Mouse (Mus musculus) hindbrain, embryonic 11.5 days (tissue): ENCODE results near the gene Gm26558. TPM values are rescaled to one million over a fixed set of nuclear protein-coding genes. Genes with fewer than 3 reads are reported as not detected.

ENCODE experiments used
- ATAC-seq: fragments of 200-750 bp; cut with Nextera tagmentation; 2 replicates; pipeline ENCODE4 v1.8.0; 2017; ENCODE audit warnings: mild to moderate bottlenecking, moderate TSS enrichment, moderate library complexity; ENCODE audit not compliant: low FRiP score
- DNase-seq: peaks from one replicate; pipeline ENCODE4 v3.0.0-alpha.2; 2015; ENCODE audit warnings: low spot score
- H3K27ac ChIP-seq: fragments of 300-500 bp; sonication (generic); 2 replicates; pipeline ENCODE4 v1.5.1; 2014; ENCODE audit warnings: mild to moderate bottlenecking, low read depth, low read length
- H3K27me3 ChIP-seq: fragments of 300-500 bp; sonication (generic); 2 replicates; pipeline ENCODE4 v1.6.1; 2014; ENCODE audit warnings: mild to moderate bottlenecking, low read length, moderate library complexity, mixed read lengths; ENCODE audit not compliant: control insufficient read depth, insufficient read depth
- H3K36me3 ChIP-seq: fragments of 300-500 bp; sonication (generic); 2 replicates; pipeline ENCODE4 v1.6.1; 2014; ENCODE audit warnings: mild to moderate bottlenecking, low read length, moderate library complexity, mixed read lengths; ENCODE audit not compliant: control insufficient read depth, insufficient read depth
- H3K4me1 ChIP-seq: fragments of 300-500 bp; sonication (generic); replicated peaks from 2 replicates; pipeline ENCODE4 v1.6.1; 2014; ENCODE audit warnings: low read length, mixed read lengths; ENCODE audit not compliant: control insufficient read depth, insufficient read depth
- H3K4me2 ChIP-seq: fragments of 300-500 bp; sonication (generic); replicated peaks from 2 replicates; pipeline ENCODE4 v1.6.1; 2014; ENCODE audit warnings: mild to moderate bottlenecking, low read depth, low read length
- H3K4me3 ChIP-seq: fragments of 300-500 bp; sonication (generic); 2 replicates; pipeline ENCODE4 v1.5.1; 2014; ENCODE audit warnings: low read depth, low read length
- H3K9ac ChIP-seq: fragments of 300-500 bp; sonication (generic); 2 replicates; pipeline ENCODE4 v1.6.1; 2014; ENCODE audit warnings: low read depth, low read length
- H3K9me3 ChIP-seq: fragments of 300-500 bp; sonication (generic); 2 replicates; pipeline ENCODE4 v1.6.1; 2016; ENCODE audit warnings: low read length; ENCODE audit not compliant: control insufficient read depth
- WGBS: fragments of 180-500 bp; shearing (Covaris S2); extraction: QIAGEN DNeasy Blood & Tissue Kit; methylation state at CpG from one replicate; pipeline ENCODE4 v1.1.7; 2014; 5-methylcytosine and 5-hydroxymethylcytosine counted together
- polyA plus RNA-seq: library from polyadenylated mRNA; unstranded; fragments of >200 nt; fragmentation: Nextera tagmentation; extraction: Ambion mirVana; gene quantifications from 2 replicates; pipeline ENCODE4 v1.2.1, GENCODE M21; 2014

Gene Gm26558
- 3.6 and 4.3 TPM in 2 replicates for polyA plus RNA-seq

GRCm38 (mm10) chr2:70661715-70662495, at the start of gene Gm26558:
TSS of gene Gm26558 (minus strand) at chr2:70662108.
- H3K27ac ChIP-seq, result peak within 1 kb of the TSS; percentile 74
- DNase-seq (no peak), ATAC-seq (peak; percentile 89)
- H3K36me3 ChIP-seq, result no peaks in the 10 kb centered on the region
- H3K9ac ChIP-seq, result peak within 1 kb of the TSS; percentile 80
- under 1% methylated on average over 48 of the region's 54 CpGs for WGBS
- no peaks in the 10 kb centered on the region for H3K4me1 ChIP-seq
- no peaks in the 10 kb centered on the region for H3K27me3 ChIP-seq
- peak within 1 kb of the TSS; percentile 53 for H3K4me2 ChIP-seq
- peak within 1 kb of the TSS; percentile 88 for H3K4me3 ChIP-seq
- no peaks in the 10 kb centered on the region for H3K9me3 ChIP-seq

DNA sequence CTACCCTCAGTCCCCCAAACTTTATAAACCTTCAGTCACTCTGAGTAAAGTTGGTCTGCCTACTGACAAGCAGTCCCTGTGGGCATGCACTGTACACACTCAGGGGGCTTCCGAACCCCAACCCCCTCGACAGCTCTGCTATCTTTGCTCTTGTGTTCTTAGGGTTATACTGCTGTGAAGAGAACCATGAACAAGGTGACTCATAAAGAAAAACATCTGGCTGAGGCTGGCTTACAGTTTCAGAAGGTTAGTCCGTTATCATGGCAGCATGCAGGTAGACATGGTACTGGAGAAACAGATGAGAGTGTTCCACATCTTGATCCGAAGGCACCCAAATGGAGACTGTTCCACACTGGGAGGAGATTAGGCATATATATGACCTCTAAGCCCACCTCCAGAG, 49.0 kb upstream of the Gm26558 start:
- no peaks in the 10 kb centered on the region for H3K9me3 ChIP-seq
- H3K36me3 ChIP-seq, result peaks cover 8% of the 10 kb centered on the region; the same call in 1 of the 2 replicates
- no peak for DNase-seq
- no peak overlapping the region for H3K27ac ChIP-seq
- no peak overlapping the region for H3K4me2 ChIP-seq
- 94% methylated on average over 4 of the region's 4 CpGs for WGBS
- H3K9ac ChIP-seq, result no peak overlapping the region
- H3K4me1 ChIP-seq, result no peaks in the 10 kb centered on the region
- H3K27me3 ChIP-seq, result no peaks in the 10 kb centered on the region
- no peak for ATAC-seq
- H3K4me3 ChIP-seq, result no peak overlapping the region

GRCm38 (mm10) chr2:70710236-70710635, 48.3 kb upstream of the Gm26558 start:
- WGBS, result 96% methylated on average over 7 of the region's 7 CpGs
- no peaks in the 10 kb centered on the region for H3K9me3 ChIP-seq
- H3K4me3 ChIP-seq, result no peak overlapping the region
- H3K36me3 ChIP-seq, result peaks cover 8% of the 10 kb centered on the region; the same call in 1 of the 2 replicates
- H3K27ac ChIP-seq, result no peak overlapping the region
- no peaks in the 10 kb centered on the region for H3K4me1 ChIP-seq
- no peak overlapping the region for H3K4me2 ChIP-seq
- H3K9ac ChIP-seq, result no peak overlapping the region
- no peak for DNase-seq
- no peak for ATAC-seq
- no peaks in the 10 kb centered on the region for H3K27me3 ChIP-seq

GRCm38 (mm10) chr2:70708986-70709730, 47.2 kb upstream of the Gm26558 start:
- no peak for ATAC-seq
- H3K36me3 ChIP-seq, result peaks cover 5% of the 10 kb centered on the region; the same call in 1 of the 2 replicates
- H3K9me3 ChIP-seq, result no peaks in the 10 kb centered on the region

DNA sequence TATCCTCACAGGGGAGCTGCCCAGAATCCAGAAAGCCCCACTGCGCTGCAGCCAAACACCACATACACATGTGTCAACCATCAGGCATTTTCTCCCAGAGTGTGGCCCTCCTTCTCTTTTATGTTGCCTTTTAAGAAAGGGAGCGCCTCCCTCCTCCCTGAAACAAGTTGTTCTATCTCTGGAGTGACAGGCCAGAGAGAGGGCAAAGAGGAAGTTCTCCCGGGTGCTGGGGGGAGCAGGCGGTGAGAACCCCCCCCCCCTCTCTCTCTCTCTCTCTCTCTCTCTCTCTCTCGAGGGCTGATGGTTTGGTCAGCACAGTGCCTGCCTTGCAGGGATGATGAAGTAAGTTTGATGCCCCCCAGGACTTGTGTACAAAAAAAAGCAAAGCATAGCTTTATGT, 40.5 kb upstream of the Gm26558 start:
- Histone ChIP-seq H3K9ac (no peak overlapping the region), H3K4me3 (no peak overlapping the region), H3K27ac (no peak overlapping the region), H3K4me2 (no peak overlapping the region), H3K9me3 (no peaks in the 10 kb centered on the region), H3K4me1 (no peaks in the 10 kb centered on the region), H3K27me3 (no peaks in the 10 kb centered on the region), H3K36me3 (no peaks in the 10 kb centered on the region)
- DNase-seq (no peak), ATAC-seq (no peak)
- WGBS, result 38% methylated on average over 5 of the region's 5 CpGs

More at GRCm38 (mm10) chr2:70708986-70709730, 47.2 kb upstream of the Gm26558 start:
- DNase-seq, result no peak
- Histone ChIP-seq H3K4me2 (no peak overlapping the region), H3K4me3 (no peak overlapping the region), H3K4me1 (no peaks in the 10 kb centered on the region), H3K27ac (no peak overlapping the region), H3K9ac (no peak overlapping the region), H3K27me3 (no peaks in the 10 kb centered on the region)
- 81% methylated on average over 13 of the region's 13 CpGs for WGBS

GRCm38 (mm10) chr2:70701571-70701970, 39.7 kb upstream of the Gm26558 start:
- 75% methylated on average over 9 of the region's 9 CpGs for WGBS
- no peak for ATAC-seq
- Histone ChIP-seq H3K9ac (no peak overlapping the region), H3K4me1 (no peaks in the 10 kb centered on the region), H3K4me2 (no peak overlapping the region), H3K27me3 (no peaks in the 10 kb centered on the region), H3K27ac (no peak overlapping the region), H3K9me3 (no peaks in the 10 kb centered on the region), H3K4me3 (no peak overlapping the region), H3K36me3 (no peaks in the 10 kb centered on the region)
- no peak for DNase-seq

GRCm38 (mm10) chr2:70700851-70701250, 38.9 kb upstream of the Gm26558 start:
- no peak overlapping the region for H3K9ac ChIP-seq
- no peaks in the 10 kb centered on the region for H3K36me3 ChIP-seq
- 90% methylated on average over 3 of the region's 3 CpGs for WGBS
- DNase-seq (no peak), ATAC-seq (no peak)
- no peaks in the 10 kb centered on the region for H3K4me1 ChIP-seq
- H3K4me3 ChIP-seq, result no peak overlapping the region
- no peak overlapping the region for H3K4me2 ChIP-seq
- no peaks in the 10 kb centered on the region for H3K27me3 ChIP-seq
- H3K9me3 ChIP-seq, result no peaks in the 10 kb centered on the region
- no peak overlapping the region for H3K27ac ChIP-seq

DNA sequence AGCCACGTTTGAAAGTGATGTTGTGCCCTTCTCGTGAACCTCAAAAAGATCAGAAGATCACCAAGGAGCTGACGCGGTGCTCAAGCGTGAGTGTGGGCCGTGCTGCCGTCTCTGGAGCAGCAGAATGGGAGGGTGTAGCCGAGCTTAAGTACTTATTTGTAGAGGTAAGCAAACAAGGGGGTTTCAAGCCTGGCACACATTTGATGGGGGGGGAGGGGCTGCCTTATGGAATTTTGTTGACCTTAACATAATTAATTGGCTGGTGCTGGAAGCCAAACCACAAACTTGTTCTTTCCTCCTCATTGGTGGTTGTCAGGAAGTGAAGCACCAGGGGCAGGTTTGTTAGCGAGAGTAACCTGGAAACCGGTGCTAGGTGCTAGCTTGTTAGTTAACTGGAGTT, 33.8 kb upstream of the Gm26558 start:
- no peak overlapping the region for H3K4me2 ChIP-seq
- DNase-seq, result no peak
- H3K4me3 ChIP-seq, result no peak overlapping the region
- 94% methylated on average over 10 of the region's 10 CpGs for WGBS
- no peaks in the 10 kb centered on the region for H3K9me3 ChIP-seq
- no peaks in the 10 kb centered on the region for H3K27me3 ChIP-seq
- no peak for ATAC-seq
- no peak overlapping the region for H3K27ac ChIP-seq
- H3K4me1 ChIP-seq, result no peaks in the 10 kb centered on the region
- H3K36me3 ChIP-seq, result peaks cover 8% of the 10 kb centered on the region
- H3K9ac ChIP-seq, result no peak overlapping the region
